Mouse (Mus musculus): ENCODE data around the gene Mipep. TPM values are rescaled to one million over a fixed set of nuclear protein-coding genes. Genes with fewer than 3 reads are reported as not detected.

Gene Mipep
- polyA plus RNA-seq, 1 experiment from 2014 or later, result 5.6 TPM

DNA sequence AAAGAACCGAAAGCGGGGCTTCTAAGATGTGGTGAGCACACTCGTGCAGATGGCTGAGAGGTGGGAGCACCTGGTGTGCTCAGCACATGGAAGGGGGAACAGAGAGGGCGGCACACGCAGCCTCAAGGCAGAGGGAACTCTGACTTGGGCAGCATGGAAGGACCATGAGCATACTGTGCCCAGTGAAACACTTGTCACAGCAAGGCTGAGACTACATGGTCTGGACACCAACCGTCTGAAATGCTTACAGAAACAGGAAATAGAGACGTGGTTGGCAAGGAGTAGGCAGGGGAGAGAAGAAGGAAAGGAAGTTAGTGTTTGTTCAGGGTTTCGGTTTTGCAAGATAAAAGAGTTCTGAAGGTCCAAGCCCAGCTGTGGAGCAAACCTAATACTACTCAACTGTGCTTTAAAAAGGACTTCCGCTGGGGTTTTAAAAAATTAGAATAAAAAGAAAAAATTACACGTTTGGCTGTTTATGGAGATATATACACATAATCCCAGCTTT lies 45.9 kb upstream of the Mipep start:
- H3K4me1 ChIP-seq (ENCODE audit: insufficient read depth), result peaks cover 58% of the 10 kb centered on the region
- H3K36me3 ChIP-seq (replicated peaks; ENCODE audit: insufficient read depth, low read length), result peaks cover 9% of the 10 kb centered on the region; the same call in 1 of the 2 replicates
- peak overlapping the region; percentile 95 for H3K27ac ChIP-seq (ENCODE audit: low read depth)
- peak overlapping the region; percentile 34; the same call in 1 of the 2 replicates for H3K9ac ChIP-seq (replicated peaks)
- H3K9me3 ChIP-seq (ENCODE audit: low read length), result no peaks in the 10 kb centered on the region
- WGBS (ENCODE audit: insufficient replicate concordance), result 37% methylated on average over 10 of the region's 10 CpGs
- H3K27me3 ChIP-seq (ENCODE audit: insufficient read depth, low read length), result no peaks in the 10 kb centered on the region
- TF ChIP-seq CTCF (IDR thresholded peaks at IDR 0.05; ENCODE audit: low read depth) (no peak), EP300 (IDR thresholded peaks at IDR 0.05; ENCODE audit: low read depth) (no peak)
- DNase-seq, result no peak
- peak; percentile 17; the same call in 1 of the 2 replicates for ATAC-seq
- peak overlapping the region; percentile 62 for H3K4me2 ChIP-seq (ENCODE audit: low read depth, low read length)
- H3K4me3 ChIP-seq (ENCODE audit: low read depth, low read length), result 0 out of 2 replicates have a peak overlapping the region, but pooled peaks have one; percentile 10

DNA sequence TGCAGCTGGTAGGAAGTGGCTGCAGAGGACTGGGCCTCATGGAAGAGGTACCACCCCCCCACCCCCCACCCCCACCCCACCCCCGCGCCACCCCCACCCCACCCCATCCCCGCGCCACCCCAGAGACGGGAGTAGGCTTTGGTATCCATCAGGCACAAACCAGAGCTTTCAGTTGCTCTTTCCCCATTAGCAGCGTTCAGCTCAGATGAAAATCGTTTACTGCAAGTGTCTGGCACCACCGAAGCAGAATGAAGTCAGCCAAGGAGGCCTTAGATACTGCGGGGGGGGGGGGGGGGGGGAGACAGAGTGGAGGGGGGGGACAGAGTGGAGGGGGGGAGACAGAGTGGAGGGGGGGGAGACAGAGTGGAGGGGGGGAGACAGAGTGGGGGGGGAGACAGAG lies 45.2 kb upstream of the Mipep start:
- Histone ChIP-seq H3K4me1 (ENCODE audit: insufficient read depth) (peaks cover 58% of the 10 kb centered on the region), H3K9me3 (ENCODE audit: low read length) (no peaks in the 10 kb centered on the region), H3K36me3 (replicated peaks; ENCODE audit: insufficient read depth, low read length) (peaks cover 9% of the 10 kb centered on the region; the same call in 1 of the 2 replicates), H3K9ac (replicated peaks) (no peak overlapping the region), H3K27me3 (ENCODE audit: insufficient read depth, low read length) (no peaks in the 10 kb centered on the region), H3K4me3 (ENCODE audit: low read depth, low read length) (no peak overlapping the region), H3K4me2 (ENCODE audit: low read depth, low read length) (no peak overlapping the region), H3K27ac (ENCODE audit: low read depth) (peak overlapping the region; percentile 95; the same call in 1 of the 2 replicates)
- ATAC-seq (no peak), DNase-seq (no peak)
- WGBS (ENCODE audit: insufficient replicate concordance), result 15% methylated on average over 7 of the region's 9 CpGs
- no peak for TF ChIP-seq CTCF (IDR thresholded peaks at IDR 0.05; ENCODE audit: low read depth)
- no peak for TF ChIP-seq EP300 (IDR thresholded peaks at IDR 0.05; ENCODE audit: low read depth)

DNA sequence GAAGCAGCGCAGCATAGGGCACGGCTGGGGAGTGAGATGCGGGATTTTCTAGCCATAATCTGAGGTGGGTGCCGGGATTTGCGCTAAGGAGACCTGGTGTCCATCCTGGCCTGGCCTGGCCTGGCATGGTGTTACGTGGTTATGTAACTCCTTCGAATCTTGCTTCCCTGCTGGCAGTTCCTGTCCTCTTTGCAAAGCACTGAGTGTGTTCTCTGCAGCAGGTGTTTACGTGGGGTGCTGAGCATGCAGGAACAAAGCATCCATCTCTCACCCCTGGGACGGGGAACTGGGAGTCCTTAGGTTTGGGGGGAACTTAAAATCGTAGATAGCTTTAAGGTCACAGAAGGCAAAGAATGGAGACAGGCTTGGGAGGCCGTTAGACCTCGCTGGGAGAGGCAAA lies 44.8 kb upstream of the Mipep start:
- no peaks in the 10 kb centered on the region for H3K27me3 ChIP-seq (ENCODE audit: insufficient read depth, low read length)
- TF ChIP-seq CTCF (IDR thresholded peaks at IDR 0.05; ENCODE audit: low read depth), result no peak
- TF ChIP-seq EP300 (IDR thresholded peaks at IDR 0.05; ENCODE audit: low read depth), result no peak
- no peak for ATAC-seq
- H3K4me2 ChIP-seq (ENCODE audit: low read depth, low read length), result no peak overlapping the region
- H3K36me3 ChIP-seq (replicated peaks; ENCODE audit: insufficient read depth, low read length), result peaks cover 9% of the 10 kb centered on the region; the same call in 1 of the 2 replicates
- 63% methylated on average over 12 of the region's 12 CpGs for WGBS (ENCODE audit: insufficient replicate concordance)
- no peak overlapping the region for H3K9ac ChIP-seq (replicated peaks)
- no peak overlapping the region for H3K4me3 ChIP-seq (ENCODE audit: low read depth, low read length)
- peaks cover 59% of the 10 kb centered on the region for H3K4me1 ChIP-seq (ENCODE audit: insufficient read depth)
- no peak for DNase-seq
- H3K27ac ChIP-seq (ENCODE audit: low read depth), result peak overlapping the region; percentile 79
- no peaks in the 10 kb centered on the region for H3K9me3 ChIP-seq (ENCODE audit: low read length)

DNA sequence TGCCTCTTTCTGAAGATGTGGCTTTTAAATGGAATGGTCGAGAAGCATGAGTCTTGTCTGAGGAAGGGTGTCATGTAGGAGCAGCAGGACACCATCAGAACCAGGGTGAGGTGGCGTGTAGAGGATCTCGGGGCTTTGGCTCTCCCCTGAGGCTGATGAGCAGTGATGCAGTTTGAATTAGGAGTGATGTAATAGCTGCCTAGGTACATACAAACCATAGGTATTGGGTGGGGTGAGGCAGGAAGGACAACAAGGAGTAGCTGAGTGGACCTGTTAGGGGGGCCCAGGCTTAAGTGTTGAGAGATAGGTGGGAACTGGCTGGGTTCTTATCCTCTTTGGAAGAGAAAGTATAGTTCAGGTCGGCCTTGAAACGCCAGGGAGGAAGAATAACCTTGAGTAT lies 43.9 kb upstream of the Mipep start:
- Histone ChIP-seq H3K4me1 (ENCODE audit: insufficient read depth) (peaks cover 54% of the 10 kb centered on the region), H3K4me2 (ENCODE audit: low read depth, low read length) (no peak overlapping the region), H3K9me3 (ENCODE audit: low read length) (no peaks in the 10 kb centered on the region), H3K9ac (replicated peaks) (no peak overlapping the region), H3K27ac (ENCODE audit: low read depth) (peak overlapping the region; percentile 79; the same call in 1 of the 2 replicates), H3K4me3 (ENCODE audit: low read depth, low read length) (no peak overlapping the region), H3K36me3 (replicated peaks; ENCODE audit: insufficient read depth, low read length) (peaks cover 11% of the 10 kb centered on the region), H3K27me3 (ENCODE audit: insufficient read depth, low read length) (no peaks in the 10 kb centered on the region)
- WGBS (ENCODE audit: insufficient replicate concordance), result 69% methylated on average over 5 of the region's 5 CpGs
- TF ChIP-seq EP300 (IDR thresholded peaks at IDR 0.05; ENCODE audit: low read depth) (no peak), CTCF (IDR thresholded peaks at IDR 0.05; ENCODE audit: low read depth) (no peak)
- DNase-seq, result no peak
- ATAC-seq, result no peak

GRCm38 (mm10) chr14:60741033-60741432 lies 43.3 kb upstream of the Mipep start:
- H3K9me3 ChIP-seq (ENCODE audit: low read length), result no peaks in the 10 kb centered on the region
- DNase-seq (no peak), ATAC-seq (no peak)
- WGBS (ENCODE audit: insufficient replicate concordance), result 62% methylated on average over 8 of the region's 8 CpGs
- peaks cover 16% of the 10 kb centered on the region for H3K36me3 ChIP-seq (replicated peaks; ENCODE audit: insufficient read depth, low read length)
- no peak overlapping the region for H3K9ac ChIP-seq (replicated peaks)
- no peaks in the 10 kb centered on the region for H3K27me3 ChIP-seq (ENCODE audit: insufficient read depth, low read length)
- H3K4me3 ChIP-seq (ENCODE audit: low read depth, low read length), result no peak overlapping the region
- H3K27ac ChIP-seq (ENCODE audit: low read depth), result peak overlapping the region; percentile 79; the same call in 1 of the 2 replicates
- H3K4me2 ChIP-seq (ENCODE audit: low read depth, low read length), result no peak overlapping the region
- no peak for TF ChIP-seq CTCF (IDR thresholded peaks at IDR 0.05; ENCODE audit: low read depth)
- TF ChIP-seq EP300 (IDR thresholded peaks at IDR 0.05; ENCODE audit: low read depth), result no peak
- peaks cover 52% of the 10 kb centered on the region for H3K4me1 ChIP-seq (ENCODE audit: insufficient read depth)

- 51% methylated on average over 6 of the region's 6 CpGs for WGBS (ENCODE audit: insufficient replicate concordance)
- Histone ChIP-seq H3K4me2 (ENCODE audit: low read depth, low read length) (no peak overlapping the region), H3K4me3 (ENCODE audit: low read depth, low read length) (no peak overlapping the region), H3K27ac (ENCODE audit: low read depth) (peak overlapping the region; percentile 79; the same call in 1 of the 2 replicates), H3K4me1 (ENCODE audit: insufficient read depth) (peaks cover 47% of the 10 kb centered on the region), H3K27me3 (ENCODE audit: insufficient read depth, low read length) (no peaks in the 10 kb centered on the region), H3K9ac (replicated peaks) (no peak overlapping the region), H3K9me3 (ENCODE audit: low read length) (no peaks in the 10 kb centered on the region), H3K36me3 (replicated peaks; ENCODE audit: insufficient read depth, low read length) (peaks cover 21% of the 10 kb centered on the region)
- DNase-seq, result no peak
- TF ChIP-seq EP300 (IDR thresholded peaks at IDR 0.05; ENCODE audit: low read depth) (peak; percentile 58; the same call in 1 of the 2 replicates), CTCF (IDR thresholded peaks at IDR 0.05; ENCODE audit: low read depth) (no peak)
- ATAC-seq, result peak; percentile 26; the same call in 1 of the 2 replicates
These were observed 42.8 kb upstream of the Mipep start for GRCm38 (mm10) chr14:60741490-60741981.
